Mouse (Mus musculus) limb, embryonic 13.5 days (tissue): ENCODE results near the gene Cyp2d12. TPM values are rescaled to one million over a fixed set of nuclear protein-coding genes. Genes with fewer than 3 reads are reported as not detected.

Experiments used
- ATAC-seq: fragments of 200-750 bp; cut with Nextera tagmentation; 2 replicates; pipeline ENCODE4 v1.8.0; 2017; ENCODE audit warnings: low read depth, moderate number of reproducible peaks, moderate TSS enrichment; ENCODE audit not compliant: low FRiP score
- H3K27ac ChIP-seq: fragments of 300-500 bp; sonication (generic); 2 replicates; pipeline ENCODE4 v1.5.1; 2015; ENCODE audit warnings: inconsistent platforms, mild to moderate bottlenecking, moderate library complexity
- H3K27me3 ChIP-seq: fragments of 300-500 bp; sonication (generic); 2 replicates; pipeline ENCODE4 v1.6.1; 2015; ENCODE audit warnings: mild to moderate bottlenecking, inconsistent platforms
- H3K36me3 ChIP-seq: fragments of 300-500 bp; sonication (generic); 2 replicates; pipeline ENCODE4 v1.6.1; 2015; ENCODE audit warnings: inconsistent platforms, mild to moderate bottlenecking, moderate library complexity
- H3K4me1 ChIP-seq: fragments of 300-500 bp; sonication (generic); 2 replicates; pipeline ENCODE4 v1.6.1; 2015; ENCODE audit warnings: inconsistent platforms
- H3K4me2 ChIP-seq: fragments of 300-500 bp; sonication (generic); replicated peaks from 2 replicates; pipeline ENCODE4 v1.6.1; 2015; ENCODE audit warnings: inconsistent platforms, mild to moderate bottlenecking, moderate library complexity
- H3K4me3 ChIP-seq: fragments of 300-500 bp; sonication (generic); 2 replicates; pipeline ENCODE4 v1.5.1; 2015; ENCODE audit warnings: moderate library complexity, mild to moderate bottlenecking, inconsistent platforms
- H3K9ac ChIP-seq: fragments of 300-500 bp; sonication (generic); 2 replicates; pipeline ENCODE4 v1.6.1; 2015; ENCODE audit warnings: mild to moderate bottlenecking, inconsistent platforms
- H3K9me3 ChIP-seq: fragments of 300-500 bp; sonication (generic); 2 replicates; pipeline ENCODE4 v1.6.1; 2016; ENCODE audit warnings: inconsistent platforms
- WGBS: fragments of 180-500 bp; shearing (Covaris S2); methylation state at CpG from one replicate; pipeline ENCODE4 v1.1.7; 2015; 5-methylcytosine and 5-hydroxymethylcytosine counted together
- microRNA-seq: library from miRNA; unstranded; fragments of <30 nt; microRNA quantifications from one replicate; pipeline ENCODE4, GENCODE M21; 2016
- polyA plus RNA-seq: library from polyadenylated mRNA; unstranded; fragments of >200 nt; fragmentation: Nextera tagmentation; extraction: Ambion mirVana; gene quantifications from 2 replicates; pipeline ENCODE4 v1.2.1, GENCODE M21; 2015

The Cyp2d12 gene
- polyA plus RNA-seq, 1 experiment from 2014 or later, result not detected

DNA sequence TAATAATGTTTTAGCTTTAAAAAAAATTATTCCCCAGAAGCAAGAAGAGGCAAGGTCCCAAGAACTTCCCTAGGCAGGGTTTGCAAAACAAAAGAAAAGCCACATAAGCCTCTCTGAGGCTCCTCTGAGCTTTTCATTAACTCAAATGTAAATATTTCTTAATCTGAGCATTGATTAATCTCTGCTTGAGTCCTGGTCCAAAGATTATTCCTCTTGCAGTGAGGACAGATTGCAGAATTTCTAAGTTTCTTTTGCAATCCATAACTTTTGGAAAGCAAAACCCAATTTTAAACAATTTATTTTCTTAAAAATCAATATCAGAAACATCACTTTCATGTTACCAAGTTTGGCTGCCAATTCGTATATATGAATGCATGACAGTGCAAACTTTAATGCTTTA is 18.0 kb downstream of the Cyp2d12 start:
- 75% methylated on average over 1 of the region's 1 CpGs for WGBS
- Histone ChIP-seq H3K4me3 (no peak overlapping the region), H3K9me3 (no peaks in the 10 kb centered on the region), H3K9ac (no peak overlapping the region), H3K36me3 (no peaks in the 10 kb centered on the region), H3K4me2 (no peak overlapping the region), H3K27me3 (no peaks in the 10 kb centered on the region), H3K4me1 (no peaks in the 10 kb centered on the region), H3K27ac (no peak overlapping the region)
- no peak for ATAC-seq

DNA sequence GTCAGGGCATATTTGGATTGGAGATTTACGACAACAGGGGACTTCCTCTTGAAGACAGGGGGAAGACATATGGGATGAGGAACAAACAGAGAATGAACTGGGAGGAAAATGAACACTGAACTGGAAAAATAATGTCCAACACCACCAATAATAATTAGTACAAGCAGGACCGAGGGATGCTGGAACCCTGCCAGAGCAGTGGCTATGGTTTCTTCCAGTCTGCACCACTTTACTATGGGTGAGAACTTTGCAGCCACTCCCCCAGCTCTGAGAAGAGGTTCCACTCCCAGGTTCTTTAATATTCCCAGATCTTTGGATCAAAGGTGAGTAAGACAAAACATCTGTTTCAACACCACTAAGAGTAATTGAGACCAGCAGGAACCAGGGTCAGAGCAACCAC is 24.2 kb downstream of the Cyp2d12 start:
- no peak overlapping the region for H3K9ac ChIP-seq

DNA sequence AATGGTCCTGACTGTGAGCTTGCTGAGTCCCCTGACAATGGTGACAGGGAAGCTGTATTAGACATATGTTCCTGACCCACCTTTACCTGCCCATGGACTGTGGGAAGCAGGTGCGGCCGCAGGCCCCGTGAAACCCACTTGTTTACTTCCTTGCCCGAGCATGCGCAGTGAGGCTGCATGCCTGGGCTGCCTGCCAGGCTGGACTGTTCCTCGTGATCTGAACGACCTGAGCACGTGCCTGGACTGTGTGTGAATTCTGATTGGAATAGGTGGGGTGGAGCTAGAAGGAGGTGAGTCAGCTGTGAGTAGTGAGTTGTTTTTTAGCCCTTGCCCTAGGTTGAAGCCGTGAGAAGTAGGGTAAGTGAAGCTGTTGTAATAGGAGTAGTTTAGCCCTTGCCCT is 27.7 kb downstream of the Cyp2d12 start:
- no peak for ATAC-seq
- H3K4me1 ChIP-seq, result no peaks in the 10 kb centered on the region
- no peak overlapping the region for H3K4me2 ChIP-seq
- H3K9me3 ChIP-seq, result no peaks in the 10 kb centered on the region
- H3K9ac ChIP-seq, result no peak overlapping the region
- 74% methylated on average over 9 of the region's 9 CpGs for WGBS
- H3K27ac ChIP-seq, result no peak overlapping the region
- no peaks in the 10 kb centered on the region for H3K36me3 ChIP-seq
- no peak overlapping the region for H3K4me3 ChIP-seq
- no peaks in the 10 kb centered on the region for H3K27me3 ChIP-seq

More for the DNA sequence above, 24.2 kb downstream of the Cyp2d12 start:
- no peak overlapping the region for H3K27ac ChIP-seq
- no peaks in the 10 kb centered on the region for H3K9me3 ChIP-seq
- H3K4me2 ChIP-seq, result no peak overlapping the region
- H3K4me1 ChIP-seq, result no peaks in the 10 kb centered on the region
- 70% methylated on average over 2 of the region's 2 CpGs for WGBS
- ATAC-seq, result no peak
- no peaks in the 10 kb centered on the region for H3K36me3 ChIP-seq
- H3K27me3 ChIP-seq, result no peaks in the 10 kb centered on the region
- no peak overlapping the region for H3K4me3 ChIP-seq

Small RNAs within 50 kb of the gene (microRNA-seq; reads per million reads assigned to microRNA genes)
- gene Gm27924, result not detected
- not detected for gene Gm28023

Other genes starting within 250 kb of the Cyp2d12 start
- 45.5 and 48.1 TPM in 2 replicates for gene Naga, start 216.1 kb upstream of the Cyp2d12 start, polyA plus RNA-seq
- 17.9 and 18.6 TPM in 2 replicates for gene Pheta2, start 216.1 kb upstream of the Cyp2d12 start, polyA plus RNA-seq
- 239 and 258 TPM in 2 replicates for gene Smdt1, start 216.1 kb upstream of the Cyp2d12 start, polyA plus RNA-seq
- 294 and 300 TPM in 2 replicates for gene Ndufa6, start 200.8 kb upstream of the Cyp2d12 start, polyA plus RNA-seq
- gene Cyp2d22, start 174.8 kb upstream of the Cyp2d12 start, polyA plus RNA-seq, result 7.3 and 9.5 TPM in 2 replicates
- gene Cyp2d11, start 161.1 kb upstream of the Cyp2d12 start, polyA plus RNA-seq, result not detected in 2 replicates
- gene Cyp2d10, start 147.9 kb upstream of the Cyp2d12 start, polyA plus RNA-seq, result 0.15 TPM in 1 of 2 replicates, not detected in the other
- gene Cyp2d9, start 121.6 kb upstream of the Cyp2d12 start, polyA plus RNA-seq, result not detected in 2 replicates
- not detected in 2 replicates for gene Cyp2d34, start 65.9 kb downstream of the Cyp2d12 start, polyA plus RNA-seq
- not detected in 2 replicates for gene Cyp2d40, start 209.1 kb downstream of the Cyp2d12 start, polyA plus RNA-seq
- not detected in 2 replicates for gene Cyp2d26, start 239.2 kb downstream of the Cyp2d12 start, polyA plus RNA-seq